Mouse (Mus musculus): ENCODE data around the gene Pawr. TPM values are rescaled to one million over a fixed set of nuclear protein-coding genes. Genes with fewer than 3 reads are reported as not detected.
A peak's percentile ranks its signal among the peaks of the same experiment; 100 is the strongest.

Gene Pawr
- total and polyA plus RNA-seq, 2 experiments from 2014 or later = 3.0 to 5.0 TPM

DNA sequence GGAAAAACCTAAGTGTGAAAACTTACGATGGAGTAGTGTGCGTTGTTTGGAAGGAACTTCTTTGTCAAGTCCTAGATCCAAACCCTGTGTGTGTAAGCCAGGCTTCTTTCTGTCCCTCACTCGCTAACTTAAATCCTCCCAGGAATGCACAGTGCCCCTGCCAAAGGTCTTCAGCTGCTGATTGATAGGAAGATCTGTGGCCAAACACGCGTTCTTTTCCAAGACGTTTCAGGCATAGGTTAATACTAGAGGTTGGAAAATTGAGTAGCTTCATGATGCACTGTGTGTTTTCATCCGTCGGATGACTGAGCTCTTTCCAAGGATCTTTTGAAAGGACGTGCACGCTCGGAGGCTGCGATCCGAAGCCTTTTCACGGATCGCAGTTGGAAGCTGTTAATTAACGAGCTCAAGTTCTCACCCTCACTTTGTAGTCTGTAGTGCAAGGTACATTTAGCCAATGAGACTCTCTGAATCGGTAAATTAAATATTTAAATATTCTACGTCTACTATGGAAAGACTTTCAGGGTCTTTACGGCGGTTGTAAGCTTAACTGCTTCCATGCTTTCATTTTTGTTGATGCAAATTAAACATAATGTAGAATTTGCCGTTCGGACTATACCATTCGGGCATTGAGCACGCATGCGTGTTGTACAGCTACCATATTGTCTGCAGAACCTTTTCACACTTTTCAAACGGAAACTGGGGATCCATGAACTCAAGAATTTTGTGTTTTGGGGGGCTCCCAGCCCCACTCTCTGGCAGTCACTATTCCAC lies 33.2 kb downstream of the Pawr start:
- no peaks in the 10 kb centered on the region for H3K27me3 ChIP-seq (ENCODE audit: insufficient read depth, low read length)
- H3K36me3 ChIP-seq (ENCODE audit: insufficient read depth) = no peaks in the 10 kb centered on the region
- H3K27ac ChIP-seq (ENCODE audit: low read depth, low read length) = no peak overlapping the region
- H3K4me2 ChIP-seq (ENCODE audit: low read depth) = peak overlapping the region; percentile 50
- peak overlapping the region; percentile 34 for H3K4me3 ChIP-seq (ENCODE audit: low read depth, low read length)
- TF ChIP-seq CTCF (IDR thresholded peaks at IDR 0.05; ENCODE audit: low read depth) = no peak
- 0 out of 2 replicates have a peak overlapping the region, but pooled peaks have one; percentile 3 for H3K9ac ChIP-seq
- no peaks in the 10 kb centered on the region for H3K9me3 ChIP-seq (ENCODE audit: low read length)
- H3K4me1 ChIP-seq (ENCODE audit: insufficient read depth) = no peaks in the 10 kb centered on the region
- ATAC-seq (peak; percentile 78), DNase-seq (peak; percentile 55)
- WGBS = 24% methylated on average over 26 of the region's 26 CpGs

DNA sequence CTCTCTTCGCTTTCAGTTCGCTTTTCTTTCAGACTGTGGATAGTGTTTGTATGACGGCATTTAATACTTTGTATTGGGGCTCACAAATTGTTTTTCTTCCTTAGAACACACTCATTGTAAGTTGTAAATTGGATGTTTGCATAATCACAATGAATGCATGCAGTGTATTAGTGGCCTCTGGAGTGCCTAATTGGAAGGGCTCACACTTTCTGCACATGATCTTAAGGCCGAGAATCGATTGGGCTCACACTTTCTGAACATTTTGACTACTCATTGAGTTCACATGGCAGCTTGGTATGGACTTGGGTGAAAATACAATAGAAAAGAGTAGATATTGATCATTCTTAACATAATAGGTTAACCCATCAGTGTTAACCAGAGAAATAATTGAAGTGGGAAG lies 34.3 kb downstream of the Pawr start:
- H3K27me3 ChIP-seq (ENCODE audit: insufficient read depth, low read length) = no peaks in the 10 kb centered on the region
- no peaks in the 10 kb centered on the region for H3K4me1 ChIP-seq (ENCODE audit: insufficient read depth)
- H3K9me3 ChIP-seq (ENCODE audit: low read length) = no peaks in the 10 kb centered on the region
- no peak for DNase-seq
- WGBS = 36% methylated on average over 5 of the region's 5 CpGs
- no peak overlapping the region for H3K9ac ChIP-seq
- ATAC-seq = no peak
- no peaks in the 10 kb centered on the region for H3K36me3 ChIP-seq (ENCODE audit: insufficient read depth)
- no peak overlapping the region for H3K4me2 ChIP-seq (ENCODE audit: low read depth)
- no peak overlapping the region for H3K27ac ChIP-seq (ENCODE audit: low read depth, low read length)
- no peak for TF ChIP-seq CTCF (IDR thresholded peaks at IDR 0.05; ENCODE audit: low read depth)
- no peak overlapping the region for H3K4me3 ChIP-seq (ENCODE audit: low read depth, low read length)

DNA sequence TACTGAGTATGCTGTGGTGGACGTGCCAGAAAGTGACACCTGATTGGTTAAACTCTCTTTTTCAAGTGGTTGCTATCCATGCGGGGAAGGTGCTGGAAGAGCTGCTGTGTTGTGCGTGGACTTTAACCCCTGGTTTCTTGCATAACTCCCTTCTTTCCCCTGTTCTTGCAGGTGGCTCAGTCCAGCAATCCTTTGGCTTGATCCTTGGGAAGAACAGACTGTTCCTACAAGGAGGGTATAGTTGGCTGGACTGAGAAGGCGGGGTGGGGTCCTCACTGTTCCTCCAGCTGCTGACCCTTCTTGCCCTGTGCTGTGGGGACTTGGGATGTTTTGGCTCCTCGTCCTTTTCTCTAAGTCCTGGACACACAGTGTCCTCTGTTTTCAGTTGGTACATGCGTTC lies 36.4 kb downstream of the Pawr start:
- Histone ChIP-seq H3K4me1 (ENCODE audit: insufficient read depth) (0 out of 2 replicates have a peak, but pooled peaks cover 4% of the 10 kb centered on the region), H3K4me2 (ENCODE audit: low read depth) (no peak overlapping the region), H3K36me3 (ENCODE audit: insufficient read depth) (no peaks in the 10 kb centered on the region), H3K4me3 (ENCODE audit: low read depth, low read length) (no peak overlapping the region), H3K27me3 (ENCODE audit: insufficient read depth, low read length) (no peaks in the 10 kb centered on the region), H3K9ac (no peak overlapping the region), H3K27ac (ENCODE audit: low read depth, low read length) (no peak overlapping the region), H3K9me3 (ENCODE audit: low read length) (no peaks in the 10 kb centered on the region)
- 92% methylated on average over 6 of the region's 6 CpGs for whole genome bisulfite sequencing
- no peak for ATAC-seq
- no peak for TF ChIP-seq CTCF (IDR thresholded peaks at IDR 0.05; ENCODE audit: low read depth)
- DNase-seq = no peak

DNA sequence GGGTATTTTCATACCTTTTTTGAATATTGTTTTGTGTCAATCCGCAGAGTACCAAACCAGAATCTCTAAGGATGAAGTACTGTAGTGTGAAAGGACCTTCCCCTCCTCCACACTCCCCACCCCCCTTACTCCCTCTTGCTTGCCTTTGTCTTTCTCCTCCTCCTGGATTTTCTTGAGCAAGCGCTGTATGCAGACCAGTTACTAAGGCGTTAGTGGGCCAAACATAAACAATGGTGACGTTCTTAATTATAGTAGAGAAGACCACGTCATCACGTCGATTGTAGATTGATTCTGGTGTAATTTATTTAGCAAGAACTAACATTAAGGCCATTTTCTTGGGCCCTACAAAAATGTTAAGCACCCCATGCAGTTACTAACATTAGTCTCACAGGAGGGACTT lies 40.3 kb downstream of the Pawr start:
- ATAC-seq (no peak; the same call in 1 of the 2 replicates), DNase-seq (no peak)
- 26% methylated on average over 7 of the region's 7 CpGs for WGBS
- Histone ChIP-seq H3K9me3 (ENCODE audit: low read length) (no peaks in the 10 kb centered on the region), H3K9ac (no peak overlapping the region), H3K27ac (ENCODE audit: low read depth, low read length) (no peak overlapping the region), H3K4me2 (ENCODE audit: low read depth) (no peak overlapping the region), H3K27me3 (ENCODE audit: insufficient read depth, low read length) (no peaks in the 10 kb centered on the region), H3K36me3 (ENCODE audit: insufficient read depth) (no peaks in the 10 kb centered on the region), H3K4me3 (ENCODE audit: low read depth, low read length) (no peak overlapping the region), H3K4me1 (ENCODE audit: insufficient read depth) (0 out of 2 replicates have a peak, but pooled peaks cover 4% of the 10 kb centered on the region)
- no peak for TF ChIP-seq CTCF (IDR thresholded peaks at IDR 0.05; ENCODE audit: low read depth)

DNA sequence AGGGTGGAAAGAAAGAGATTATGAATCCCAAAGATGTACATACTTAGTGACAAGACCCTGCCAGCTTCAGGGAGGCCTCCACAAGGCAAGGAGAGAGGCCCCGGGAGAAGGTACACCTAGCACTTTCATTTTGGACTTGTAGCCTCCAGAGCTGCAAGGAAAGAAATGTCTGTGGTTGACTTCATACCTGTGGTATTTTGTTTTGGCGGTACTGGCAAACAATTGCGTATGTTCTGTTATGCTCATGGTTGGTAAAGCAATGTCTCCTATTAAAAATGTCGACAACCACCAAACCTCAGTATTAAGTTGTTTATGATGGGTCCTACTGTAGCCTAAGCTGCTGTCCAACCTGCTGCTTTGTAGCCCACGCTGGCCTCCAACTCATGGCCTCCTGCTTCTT lies 40.9 kb downstream of the Pawr start:
- no peak for DNase-seq
- 94% methylated on average over 5 of the region's 5 CpGs for WGBS
- TF ChIP-seq CTCF (IDR thresholded peaks at IDR 0.05; ENCODE audit: low read depth) = no peak

DNA sequence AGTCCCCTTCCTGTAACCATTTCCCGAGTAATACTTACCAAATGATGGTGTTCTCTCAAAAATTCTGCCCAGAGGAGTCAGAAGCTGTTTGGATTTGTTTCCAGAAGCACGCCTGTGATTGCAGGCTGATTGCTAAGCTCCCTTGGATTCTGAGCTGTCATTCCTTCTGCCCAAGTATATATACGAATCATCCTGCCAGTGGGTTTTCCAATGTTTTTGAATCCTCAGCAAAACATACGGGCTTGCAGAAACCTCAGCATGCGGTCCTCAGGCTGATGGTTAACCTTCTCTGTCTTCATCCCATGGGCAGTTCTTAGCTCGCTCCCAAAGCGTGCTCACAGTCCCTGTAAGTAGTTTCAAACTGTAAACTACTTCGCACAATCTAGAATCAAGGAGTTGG lies 43.9 kb downstream of the Pawr start:
- Histone ChIP-seq H3K27me3 (ENCODE audit: insufficient read depth, low read length) (no peaks in the 10 kb centered on the region), H3K4me3 (ENCODE audit: low read depth, low read length) (no peak overlapping the region), H3K9me3 (ENCODE audit: low read length) (no peaks in the 10 kb centered on the region), H3K4me1 (ENCODE audit: insufficient read depth) (0 out of 2 replicates have a peak, but pooled peaks cover 4% of the 10 kb centered on the region), H3K27ac (ENCODE audit: low read depth, low read length) (no peak overlapping the region), H3K4me2 (ENCODE audit: low read depth) (no peak overlapping the region), H3K36me3 (ENCODE audit: insufficient read depth) (no peaks in the 10 kb centered on the region), H3K9ac (no peak overlapping the region)
- TF ChIP-seq CTCF (IDR thresholded peaks at IDR 0.05; ENCODE audit: low read depth) = no peak
- WGBS = 96% methylated on average over 8 of the region's 8 CpGs
- no peak for ATAC-seq
- no peak for DNase-seq

More for the DNA sequence above, 40.9 kb downstream of the Pawr start:
- H3K27me3 ChIP-seq (ENCODE audit: insufficient read depth, low read length) = no peaks in the 10 kb centered on the region
- no peak overlapping the region for H3K9ac ChIP-seq
- no peak for ATAC-seq
- H3K4me1 ChIP-seq (ENCODE audit: insufficient read depth) = 0 out of 2 replicates have a peak, but pooled peaks cover 4% of the 10 kb centered on the region
- H3K36me3 ChIP-seq (ENCODE audit: insufficient read depth) = no peaks in the 10 kb centered on the region
- no peak overlapping the region for H3K27ac ChIP-seq (ENCODE audit: low read depth, low read length)
- no peak overlapping the region for H3K4me3 ChIP-seq (ENCODE audit: low read depth, low read length)
- H3K9me3 ChIP-seq (ENCODE audit: low read length) = no peaks in the 10 kb centered on the region
- H3K4me2 ChIP-seq (ENCODE audit: low read depth) = no peak overlapping the region

DNA sequence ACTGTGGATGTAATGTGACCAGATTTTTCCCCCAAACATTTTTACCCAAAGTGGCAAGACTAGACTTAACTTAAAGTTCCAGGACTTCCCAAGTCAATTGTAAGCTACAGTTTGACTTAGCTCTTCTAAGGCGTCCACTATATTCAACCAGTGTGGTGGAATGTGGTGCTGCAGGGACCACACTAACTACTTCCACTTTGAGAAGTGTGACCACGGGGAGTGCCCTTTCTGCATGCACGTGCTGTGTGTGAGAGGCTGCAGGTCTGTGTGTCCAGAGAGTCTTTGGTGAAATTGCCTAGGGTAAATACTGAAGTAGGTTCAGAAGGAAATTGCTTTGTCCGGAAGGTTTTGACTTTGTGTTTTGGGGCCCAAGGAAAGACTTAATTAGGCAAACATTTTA lies 44.4 kb downstream of the Pawr start:
- no peaks in the 10 kb centered on the region for H3K27me3 ChIP-seq (ENCODE audit: insufficient read depth, low read length)
- no peak for DNase-seq
- H3K9ac ChIP-seq = no peak overlapping the region
- ATAC-seq = no peak
- no peak overlapping the region for H3K4me3 ChIP-seq (ENCODE audit: low read depth, low read length)
- TF ChIP-seq CTCF (IDR thresholded peaks at IDR 0.05; ENCODE audit: low read depth) = no peak
- no peaks in the 10 kb centered on the region for H3K36me3 ChIP-seq (ENCODE audit: insufficient read depth)
- H3K4me2 ChIP-seq (ENCODE audit: low read depth) = no peak overlapping the region
- no peak overlapping the region for H3K27ac ChIP-seq (ENCODE audit: low read depth, low read length)
- 93% methylated on average over 4 of the region's 4 CpGs for WGBS
- 0 out of 2 replicates have a peak, but pooled peaks cover 4% of the 10 kb centered on the region for H3K4me1 ChIP-seq (ENCODE audit: insufficient read depth)
- H3K9me3 ChIP-seq (ENCODE audit: low read length) = no peaks in the 10 kb centered on the region
